Mouse (Mus musculus): ENCODE results near the gene Rtkn. TPM values are rescaled to one million over a fixed set of nuclear protein-coding genes. Genes with fewer than 3 reads are reported as not detected.

Rtkn gene
- polyA plus RNA-seq, 1 experiment from 2014 or later: 21.1 TPM

GRCm38 (mm10) chr6:83116373-83117164 is 18.7 kb upstream of the Rtkn start:
- TF ChIP-seq CTCF (IDR thresholded peaks at IDR 0.05; ENCODE audit: low read depth): no peak
- no peak for ATAC-seq
- H3K4me1 ChIP-seq (replicated peaks; ENCODE audit: control insufficient read depth, insufficient read depth, low read length): 0 out of 2 replicates have a peak, but pooled peaks cover 5% of the 10 kb centered on the region
- H3K9ac ChIP-seq (ENCODE audit: low read depth, low read length): peak overlapping the region; percentile 77
- H3K27ac ChIP-seq (ENCODE audit: low read depth, low read length): no peak overlapping the region
- no peaks in the 10 kb centered on the region for H3K27me3 ChIP-seq (replicated peaks; ENCODE audit: control insufficient read depth, insufficient read depth, low read length)
- 66% methylated on average over 11 of the region's 11 CpGs for WGBS
- H3K9me3 ChIP-seq (ENCODE audit: control insufficient read depth): no peaks in the 10 kb centered on the region
- H3K4me3 ChIP-seq (ENCODE audit: low read depth, low read length): peak overlapping the region; percentile 61
- H3K4me2 ChIP-seq (replicated peaks; ENCODE audit: low read depth): peak overlapping the region; percentile 89
- peaks cover 14% of the 10 kb centered on the region for H3K36me3 ChIP-seq (ENCODE audit: control insufficient read depth, insufficient read depth)

GRCm38 (mm10) chr6:83117165-83117438 is 18.2 kb upstream of the Rtkn start:
- H3K9me3 ChIP-seq (ENCODE audit: control insufficient read depth): no peaks in the 10 kb centered on the region
- no peak overlapping the region for H3K27ac ChIP-seq (ENCODE audit: low read depth, low read length)
- no peaks in the 10 kb centered on the region for H3K27me3 ChIP-seq (replicated peaks; ENCODE audit: control insufficient read depth, insufficient read depth, low read length)
- H3K4me1 ChIP-seq (replicated peaks; ENCODE audit: control insufficient read depth, insufficient read depth, low read length): 0 out of 2 replicates have a peak, but pooled peaks cover 5% of the 10 kb centered on the region
- no peak for TF ChIP-seq CTCF (IDR thresholded peaks at IDR 0.05; ENCODE audit: low read depth)
- 81% methylated on average over 4 of the region's 4 CpGs for WGBS
- peaks cover 14% of the 10 kb centered on the region for H3K36me3 ChIP-seq (ENCODE audit: control insufficient read depth, insufficient read depth)
- no peak overlapping the region for H3K4me2 ChIP-seq (replicated peaks; ENCODE audit: low read depth)
- no peak overlapping the region for H3K9ac ChIP-seq (ENCODE audit: low read depth, low read length)
- no peak for ATAC-seq
- H3K4me3 ChIP-seq (ENCODE audit: low read depth, low read length): no peak overlapping the region

GRCm38 (mm10) chr6:83117616-83118015 is 17.6 kb upstream of the Rtkn start:
- H3K9me3 ChIP-seq (ENCODE audit: control insufficient read depth): no peaks in the 10 kb centered on the region
- 0 out of 2 replicates have a peak, but pooled peaks cover 5% of the 10 kb centered on the region for H3K4me1 ChIP-seq (replicated peaks; ENCODE audit: control insufficient read depth, insufficient read depth, low read length)
- no peaks in the 10 kb centered on the region for H3K27me3 ChIP-seq (replicated peaks; ENCODE audit: control insufficient read depth, insufficient read depth, low read length)
- H3K36me3 ChIP-seq (ENCODE audit: control insufficient read depth, insufficient read depth): peaks cover 14% of the 10 kb centered on the region
- no peak overlapping the region for H3K27ac ChIP-seq (ENCODE audit: low read depth, low read length)
- WGBS: 92% methylated on average over 13 of the region's 13 CpGs
- TF ChIP-seq CTCF (IDR thresholded peaks at IDR 0.05; ENCODE audit: low read depth): no peak
- H3K4me3 ChIP-seq (ENCODE audit: low read depth, low read length): no peak overlapping the region
- H3K9ac ChIP-seq (ENCODE audit: low read depth, low read length): no peak overlapping the region
- ATAC-seq: no peak
- no peak overlapping the region for H3K4me2 ChIP-seq (replicated peaks; ENCODE audit: low read depth)

GRCm38 (mm10) chr6:83118369-83118768 is 16.9 kb upstream of the Rtkn start:
- H3K4me2 ChIP-seq (replicated peaks; ENCODE audit: low read depth): no peak overlapping the region
- H3K36me3 ChIP-seq (ENCODE audit: control insufficient read depth, insufficient read depth): peaks cover 14% of the 10 kb centered on the region
- H3K4me3 ChIP-seq (ENCODE audit: low read depth, low read length): no peak overlapping the region
- no peak overlapping the region for H3K27ac ChIP-seq (ENCODE audit: low read depth, low read length)
- WGBS: 75% methylated on average over 11 of the region's 11 CpGs
- no peaks in the 10 kb centered on the region for H3K27me3 ChIP-seq (replicated peaks; ENCODE audit: control insufficient read depth, insufficient read depth, low read length)
- H3K9ac ChIP-seq (ENCODE audit: low read depth, low read length): no peak overlapping the region
- TF ChIP-seq CTCF (IDR thresholded peaks at IDR 0.05; ENCODE audit: low read depth): no peak
- no peak for ATAC-seq
- no peaks in the 10 kb centered on the region for H3K9me3 ChIP-seq (ENCODE audit: control insufficient read depth)
- 0 out of 2 replicates have a peak, but pooled peaks cover 5% of the 10 kb centered on the region for H3K4me1 ChIP-seq (replicated peaks; ENCODE audit: control insufficient read depth, insufficient read depth, low read length)

GRCm38 (mm10) chr6:83118825-83119733 is 16.2 kb upstream of the Rtkn start:
- H3K27ac ChIP-seq (ENCODE audit: low read depth, low read length): no peak overlapping the region
- no peak overlapping the region for H3K9ac ChIP-seq (ENCODE audit: low read depth, low read length)
- peaks cover 14% of the 10 kb centered on the region for H3K36me3 ChIP-seq (ENCODE audit: control insufficient read depth, insufficient read depth)
- no peak overlapping the region for H3K4me3 ChIP-seq (ENCODE audit: low read depth, low read length)
- WGBS: 78% methylated on average over 14 of the region's 14 CpGs
- no peak overlapping the region for H3K4me2 ChIP-seq (replicated peaks; ENCODE audit: low read depth)
- TF ChIP-seq CTCF (IDR thresholded peaks at IDR 0.05; ENCODE audit: low read depth): no peak
- H3K27me3 ChIP-seq (replicated peaks; ENCODE audit: control insufficient read depth, insufficient read depth, low read length): no peaks in the 10 kb centered on the region
- no peak for ATAC-seq
- H3K4me1 ChIP-seq (replicated peaks; ENCODE audit: control insufficient read depth, insufficient read depth, low read length): 0 out of 2 replicates have a peak, but pooled peaks cover 5% of the 10 kb centered on the region
- H3K9me3 ChIP-seq (ENCODE audit: control insufficient read depth): no peaks in the 10 kb centered on the region

GRCm38 (mm10) chr6:83119734-83120051 is 15.6 kb upstream of the Rtkn start:
- H3K36me3 ChIP-seq (ENCODE audit: control insufficient read depth, insufficient read depth): peaks cover 14% of the 10 kb centered on the region
- TF ChIP-seq CTCF (IDR thresholded peaks at IDR 0.05; ENCODE audit: low read depth): no peak
- no peak overlapping the region for H3K4me2 ChIP-seq (replicated peaks; ENCODE audit: low read depth)
- no peak for ATAC-seq
- H3K4me1 ChIP-seq (replicated peaks; ENCODE audit: control insufficient read depth, insufficient read depth, low read length): 0 out of 2 replicates have a peak, but pooled peaks cover 8% of the 10 kb centered on the region
- no peak overlapping the region for H3K4me3 ChIP-seq (ENCODE audit: low read depth, low read length)
- H3K9me3 ChIP-seq (ENCODE audit: control insufficient read depth): no peaks in the 10 kb centered on the region
- H3K27me3 ChIP-seq (replicated peaks; ENCODE audit: control insufficient read depth, insufficient read depth, low read length): no peaks in the 10 kb centered on the region
- no peak overlapping the region for H3K9ac ChIP-seq (ENCODE audit: low read depth, low read length)
- WGBS: 74% methylated on average over 7 of the region's 7 CpGs
- peak overlapping the region; percentile 24; the same call in 1 of the 2 replicates for H3K27ac ChIP-seq (ENCODE audit: low read depth, low read length)

Measured in intestine, postnatal 0 days (tissue).